Mouse (Mus musculus): ENCODE measurements at regions not wholly inside any gene's neighbourhood (a gene's known extent, or its start where the extent isn't known, plus 50 kb on each side); places are given as distances from the start of the nearest gene placed in this dataset.

DNA sequence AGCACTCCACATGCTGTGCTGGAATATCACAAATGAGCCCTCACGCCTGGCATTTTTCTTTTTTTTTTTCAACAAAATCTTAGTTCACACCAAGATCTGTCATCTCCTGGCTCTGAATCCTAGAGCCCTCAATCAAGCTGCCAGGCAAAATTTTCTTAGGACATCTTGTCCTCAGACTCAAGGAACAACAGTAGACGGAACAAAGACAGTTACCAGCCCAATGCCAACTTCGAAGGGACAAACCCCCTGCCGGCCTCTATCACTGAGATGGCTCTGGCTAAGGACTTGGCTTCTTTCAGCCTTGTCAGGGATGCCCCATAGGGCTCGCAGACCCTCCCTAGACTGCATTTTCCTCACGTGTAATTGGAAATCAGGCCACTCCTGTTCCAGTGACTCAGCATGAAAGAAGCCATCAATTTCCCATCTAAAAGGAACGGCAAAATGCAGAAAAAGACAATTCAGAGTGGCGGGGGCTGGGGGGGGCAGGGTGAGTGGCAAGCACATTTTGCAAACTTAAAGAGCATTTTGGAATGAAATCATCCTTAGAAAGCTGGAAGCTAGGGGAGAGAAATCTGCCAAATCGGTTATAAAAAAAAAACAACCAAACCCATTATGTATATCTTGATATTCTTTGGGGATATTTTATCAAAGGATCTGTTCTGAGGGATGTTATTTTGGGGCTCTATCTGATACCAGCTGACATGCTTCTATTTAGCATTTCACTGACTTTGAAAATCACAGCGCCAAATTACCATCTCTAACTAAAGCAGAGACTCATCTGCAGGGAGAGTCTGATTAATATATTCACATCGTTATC, 116.1 kb upstream of the Sulf2 start:
- peaks cover 3 to 17% of the 10 kb centered on the region in 2 experiments; a peak in 3 of 4 replicates for H3K4me1 ChIP-seq (ENCODE audit: control insufficient read depth in 2 of 2, insufficient read depth in 2 of 2, low read length in 2 of 2, poor library complexity in 1 of 2)
- TF ChIP-seq ZC3H11A (IDR thresholded peaks at IDR 0.05; ENCODE audit: borderline replicate concordance, low read depth, low read length) (no peak), ZNF384 (IDR thresholded peaks at IDR 0.05; ENCODE audit: low read depth, low read length) (no peak), HCFC1 (IDR thresholded peaks at IDR 0.05; ENCODE audit: borderline replicate concordance, insufficient read depth, low read length) (no peak), MAFK (IDR thresholded peaks at IDR 0.05; ENCODE audit: insufficient read depth, low read depth, low read length) (0 out of 2 replicates have a peak, but pooled peaks have one; percentile 17), CHD2 (IDR thresholded peaks at IDR 0.05; ENCODE audit: low read depth, low read length) (no peak)
- no peak overlapping the region for H3K27ac ChIP-seq (ENCODE audit: insufficient read depth, low read depth, low read length, poor library complexity, severe bottlenecking)
- DNase-seq (ENCODE audit: low read depth, low spot score): no peak
- no peak overlapping the region for H3K9ac ChIP-seq (ENCODE audit: insufficient read depth, low read depth, low read length, poor library complexity, severe bottlenecking)
- no peaks in the 10 kb centered on the region for H3K9me3 ChIP-seq (ENCODE audit: control insufficient read depth, insufficient read depth, low read depth, low read length)
- in situ Hi-C loops (cut with MboI; ENCODE audit: low sequenced_read_pairs in 2 of 2, unreplicated experiment in 2 of 2): no loop called here
- no peak overlapping the region for H3K4me3 ChIP-seq (ENCODE audit: insufficient read depth in 1 of 2, low read depth in 1 of 2, low read length in 2 of 2, poor library complexity in 1 of 2, severe bottlenecking in 1 of 2)
- H3K36me3 ChIP-seq (ENCODE audit: control insufficient read depth, insufficient read depth, low read length, poor library complexity, severe bottlenecking): no peaks in the 10 kb centered on the region

- in situ Hi-C loops (cut with MboI; ENCODE audit: low sequenced_read_pairs in 2 of 2, unreplicated experiment in 2 of 2): no loop called here
- Histone ChIP-seq H3K9ac (ENCODE audit: insufficient read depth, low read depth, low read length, poor library complexity, severe bottlenecking) (no peak overlapping the region), H3K27ac (ENCODE audit: insufficient read depth, low read depth, low read length, poor library complexity, severe bottlenecking) (no peak overlapping the region), H3K4me1 (ENCODE audit: control insufficient read depth in 2 of 2, insufficient read depth in 2 of 2, low read length in 2 of 2, poor library complexity in 1 of 2) (peaks cover 6 to 20% of the 10 kb centered on the region in 2 experiments), H3K9me3 (ENCODE audit: control insufficient read depth, insufficient read depth, low read depth, low read length) (no peaks in the 10 kb centered on the region), H3K36me3 (ENCODE audit: control insufficient read depth, insufficient read depth, low read length, poor library complexity, severe bottlenecking) (no peaks in the 10 kb centered on the region), H3K4me3 (ENCODE audit: insufficient read depth in 1 of 2, low read depth in 1 of 2, low read length in 2 of 2, poor library complexity in 1 of 2, severe bottlenecking in 1 of 2) (no peak overlapping the region)
- TF ChIP-seq CHD2 (IDR thresholded peaks at IDR 0.05; ENCODE audit: low read depth, low read length) (no peak), HCFC1 (IDR thresholded peaks at IDR 0.05; ENCODE audit: borderline replicate concordance, insufficient read depth, low read length) (no peak), ZNF384 (IDR thresholded peaks at IDR 0.05; ENCODE audit: low read depth, low read length) (no peak), ZC3H11A (IDR thresholded peaks at IDR 0.05; ENCODE audit: borderline replicate concordance, low read depth, low read length) (no peak), MAFK (IDR thresholded peaks at IDR 0.05; ENCODE audit: insufficient read depth, low read depth, low read length) (no peak)
- DNase-seq (ENCODE audit: low read depth, low spot score): no peak
Measured at GRCm38 (mm10) chr2:166270007-166270406, 114.5 kb upstream of the Sulf2 start.

DNA sequence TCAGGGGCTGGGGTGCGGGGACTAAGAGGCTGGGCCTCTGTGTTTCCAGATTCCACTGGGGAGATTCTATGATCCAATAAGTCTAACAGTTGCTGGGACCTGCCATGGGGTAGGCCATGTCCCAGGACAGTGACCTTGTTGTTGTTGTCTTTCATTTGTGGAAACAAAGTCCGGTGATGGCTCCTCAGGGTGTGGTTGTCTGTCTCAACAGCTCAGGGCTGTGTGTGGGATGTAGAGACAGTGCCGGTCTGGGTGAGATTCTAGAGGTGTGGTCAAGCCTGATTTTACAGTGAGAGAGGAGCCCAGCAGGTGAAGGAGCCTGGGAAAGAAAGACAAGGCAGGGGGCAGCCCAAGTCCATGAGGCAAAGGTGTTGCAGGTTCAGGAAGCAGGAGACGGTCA, 111.5 kb upstream of the Sulf2 start:
- Histone ChIP-seq H3K9me3 (ENCODE audit: control insufficient read depth, insufficient read depth, low read depth, low read length) (no peaks in the 10 kb centered on the region), H3K9ac (ENCODE audit: insufficient read depth, low read depth, low read length, poor library complexity, severe bottlenecking) (no peak overlapping the region), H3K27ac (ENCODE audit: insufficient read depth, low read depth, low read length, poor library complexity, severe bottlenecking) (no peak overlapping the region), H3K4me3 (ENCODE audit: insufficient read depth in 1 of 2, low read depth in 1 of 2, low read length in 2 of 2, poor library complexity in 1 of 2, severe bottlenecking in 1 of 2) (no peak overlapping the region), H3K4me1 (ENCODE audit: control insufficient read depth in 2 of 2, insufficient read depth in 2 of 2, low read length in 2 of 2, poor library complexity in 1 of 2) (peaks cover 6 to 20% of the 10 kb centered on the region in 2 experiments), H3K36me3 (ENCODE audit: control insufficient read depth, insufficient read depth, low read length, poor library complexity, severe bottlenecking) (no peaks in the 10 kb centered on the region)
- DNase-seq (ENCODE audit: low read depth, low spot score): peak; percentile 47
- no peak for TF ChIP-seq ZNF384 (IDR thresholded peaks at IDR 0.05; ENCODE audit: low read depth, low read length)
- no peak for TF ChIP-seq ZC3H11A (IDR thresholded peaks at IDR 0.05; ENCODE audit: borderline replicate concordance, low read depth, low read length)
- TF ChIP-seq MAFK (IDR thresholded peaks at IDR 0.05; ENCODE audit: insufficient read depth, low read depth, low read length): no peak
- TF ChIP-seq HCFC1 (IDR thresholded peaks at IDR 0.05; ENCODE audit: borderline replicate concordance, insufficient read depth, low read length): no peak
- TF ChIP-seq CHD2 (IDR thresholded peaks at IDR 0.05; ENCODE audit: low read depth, low read length): no peak
- in situ Hi-C loops (cut with MboI; ENCODE audit: low sequenced_read_pairs in 2 of 2, unreplicated experiment in 2 of 2): no loop called here

- TF ChIP-seq MAFK (IDR thresholded peaks at IDR 0.05; ENCODE audit: insufficient read depth, low read depth, low read length) (no peak), CHD2 (IDR thresholded peaks at IDR 0.05; ENCODE audit: low read depth, low read length) (no peak), ZC3H11A (IDR thresholded peaks at IDR 0.05; ENCODE audit: borderline replicate concordance, low read depth, low read length) (no peak), HCFC1 (IDR thresholded peaks at IDR 0.05; ENCODE audit: borderline replicate concordance, insufficient read depth, low read length) (no peak), ZNF384 (IDR thresholded peaks at IDR 0.05; ENCODE audit: low read depth, low read length) (no peak)
- Histone ChIP-seq H3K27ac (ENCODE audit: insufficient read depth, low read depth, low read length, poor library complexity, severe bottlenecking) (no peak overlapping the region), H3K4me3 (ENCODE audit: insufficient read depth in 1 of 2, low read depth in 1 of 2, low read length in 2 of 2, poor library complexity in 1 of 2, severe bottlenecking in 1 of 2) (no peak overlapping the region), H3K9me3 (ENCODE audit: control insufficient read depth, insufficient read depth, low read depth, low read length) (no peaks in the 10 kb centered on the region), H3K9ac (ENCODE audit: insufficient read depth, low read depth, low read length, poor library complexity, severe bottlenecking) (no peak overlapping the region), H3K4me1 (ENCODE audit: control insufficient read depth in 2 of 2, insufficient read depth in 2 of 2, low read length in 2 of 2, poor library complexity in 1 of 2) (peaks cover 6 to 20% of the 10 kb centered on the region in 2 experiments), H3K36me3 (ENCODE audit: control insufficient read depth, insufficient read depth, low read length, poor library complexity, severe bottlenecking) (no peaks in the 10 kb centered on the region)
- in situ Hi-C loops (cut with MboI; ENCODE audit: low sequenced_read_pairs in 2 of 2, unreplicated experiment in 2 of 2): no loop called here
- DNase-seq (ENCODE audit: low read depth, low spot score): no peak
Measured at GRCm38 (mm10) chr2:166266507-166266906, 111.0 kb upstream of the Sulf2 start.
